Mouse (Mus musculus) cerebellum, postnatal 10 days (tissue): ENCODE measurements around the gene Itgad.

Experiments
- DNase-seq, 2 experiments: peaks; one replicate each; pipeline ENCODE4 v3.0.0; 2021; ENCODE audit warnings: mixed read lengths in 2 of 2

The Itgad gene

GRCm38 (mm10) chr7:128245547-128245946 is 91.4 kb downstream of the Itgad start:
- DNase-seq, result no peak

- peak; percentile 60 to 63 for DNase-seq
Measured at GRCm38 (mm10) chr7:128246496-128247391, 92.6 kb downstream of the Itgad start, which contains the start of gene Tgfb1i1. Tgfb1i1 (plus strand) TSS chr7:128246812.

- peak; percentile 93 to 94 for DNase-seq
Measured at GRCm38 (mm10) chr7:128247443-128247842, 93.3 kb downstream of the Itgad start.

- no peak for DNase-seq
Measured at GRCm38 (mm10) chr7:128248081-128249042, 94.2 kb downstream of the Itgad start.

- DNase-seq, result no peak
Measured at GRCm38 (mm10) chr7:128249998-128250397, 95.8 kb downstream of the Itgad start.

- DNase-seq, result peak; percentile 47 to 51
Measured at GRCm38 (mm10) chr7:128251946-128252345, 97.8 kb downstream of the Itgad start.

GRCm38 (mm10) chr7:128252609-128253008 is 98.4 kb downstream of the Itgad start:
- DNase-seq, result peak; percentile 51 to 64

GRCm38 (mm10) chr7:128254978-128255377 is 100.8 kb downstream of the Itgad start:
- no peak for DNase-seq

- no peak for DNase-seq
Measured at GRCm38 (mm10) chr7:128255757-128256156, 101.6 kb downstream of the Itgad start.

- peak in 1 of 2 experiments; percentile 34 for DNase-seq
Measured at GRCm38 (mm10) chr7:128256783-128257334, 102.7 kb downstream of the Itgad start.

GRCm38 (mm10) chr7:128265411-128265810 is 111.2 kb downstream of the Itgad start, which contains the start of gene Slc5a2:
Slc5a2 (plus strand) TSS chr7:128265657.
- DNase-seq, result no peak

GRCm38 (mm10) chr7:128266056-128266455 is 111.9 kb downstream of the Itgad start:
- no peak for DNase-seq

- DNase-seq, result no peak
Measured at GRCm38 (mm10) chr7:128267391-128267790, 113.2 kb downstream of the Itgad start.

- no peak for DNase-seq
Measured at GRCm38 (mm10) chr7:128267813-128268212, 113.6 kb downstream of the Itgad start.

- DNase-seq, result peak; percentile 48 to 64
Measured at GRCm38 (mm10) chr7:128270431-128270850, 116.3 kb downstream of the Itgad start.

GRCm38 (mm10) chr7:128271496-128271895 is 117.3 kb downstream of the Itgad start:
- DNase-seq, result peak; percentile 55 to 58
